Mouse (Mus musculus) G1E (cell line): Measurements from ENCODE around the gene Wdr83.

Experiments
- CTCF ChIP-seq: IDR thresholded peaks from 2 replicates; pipeline ENCODE4 v1.5.1; 2012; ENCODE audit warnings: low read depth, low read length, inconsistent platforms, mixed read lengths
- GATA1 ChIP-seq: IDR thresholded peaks from 2 replicates; pipeline ENCODE4 v1.6.1; 2012; ENCODE audit warnings: borderline replicate concordance, low read length, inconsistent platforms, mixed read lengths
- POLR2AphosphoS5 ChIP-seq: IDR thresholded peaks from 2 replicates; pipeline ENCODE4 v1.6.1; 2012; ENCODE audit warnings: low read depth, low read length, inconsistent platforms; ENCODE audit not compliant: insufficient replicate concordance

GRCm38 (mm10) chr8:85027922-85028321, 53.2 kb downstream of the Wdr83 start:
- TF ChIP-seq CTCF (no peak), GATA1 (no peak), POLR2AphosphoS5 (no peak)
